Mouse (Mus musculus) natural killer cell, adult 2 months (primary cell): ENCODE measurements at regions not wholly inside any gene's neighbourhood (a gene's known extent, or its start where the extent isn't known, plus 50 kb on each side); places are given as distances from the start of the nearest gene placed in this dataset.
A peak's percentile ranks its signal among the peaks of the same experiment; 100 is the strongest.

Source experiments
- DNase-seq, 2 experiments: peaks; one replicate each; pipeline ENCODE4 v3.0.0; 2022; ENCODE audit warnings: low spot score in 2 of 2

DNA sequence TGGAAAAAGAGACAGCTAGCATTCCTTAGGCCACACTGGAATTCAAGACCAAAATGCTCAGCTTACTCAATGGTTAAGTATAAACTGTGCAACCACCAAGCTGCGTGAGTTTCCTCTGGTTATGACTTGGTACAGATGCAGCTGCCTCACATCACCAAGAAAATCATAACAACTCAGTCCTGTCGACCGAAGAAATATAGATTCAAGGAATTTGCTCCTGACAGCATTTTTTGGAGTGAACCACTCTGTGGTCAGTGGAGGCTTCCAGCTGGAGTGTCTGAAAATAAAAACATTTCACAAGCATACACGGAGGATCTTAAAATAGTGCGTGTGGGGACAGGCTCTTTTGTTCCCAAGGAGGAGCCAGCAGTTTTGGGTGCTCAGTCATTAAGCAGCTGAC is 253.8 kb downstream of the Bckdhb start:
- no peak for DNase-seq

DNA sequence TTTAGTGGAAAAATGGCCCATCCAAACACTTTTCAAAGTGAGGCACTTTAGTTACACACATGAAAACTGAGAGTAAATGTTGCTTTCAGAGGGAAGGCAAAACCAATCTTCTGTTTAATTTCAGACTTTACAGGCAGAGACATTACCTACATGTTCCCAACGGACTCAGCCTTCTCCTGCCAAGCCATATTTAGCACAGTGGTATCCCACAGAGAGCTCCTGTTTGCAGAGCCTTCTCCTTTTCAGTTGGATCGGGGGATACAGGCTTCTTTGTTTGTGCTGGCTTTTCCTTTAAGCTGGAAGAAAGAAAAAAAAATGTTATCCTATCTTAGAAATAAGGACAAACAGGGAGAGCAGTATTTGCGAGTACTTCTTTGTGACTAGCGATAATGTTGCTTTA is 254.3 kb downstream of the Bckdhb start:
- DNase-seq: no peak

DNA sequence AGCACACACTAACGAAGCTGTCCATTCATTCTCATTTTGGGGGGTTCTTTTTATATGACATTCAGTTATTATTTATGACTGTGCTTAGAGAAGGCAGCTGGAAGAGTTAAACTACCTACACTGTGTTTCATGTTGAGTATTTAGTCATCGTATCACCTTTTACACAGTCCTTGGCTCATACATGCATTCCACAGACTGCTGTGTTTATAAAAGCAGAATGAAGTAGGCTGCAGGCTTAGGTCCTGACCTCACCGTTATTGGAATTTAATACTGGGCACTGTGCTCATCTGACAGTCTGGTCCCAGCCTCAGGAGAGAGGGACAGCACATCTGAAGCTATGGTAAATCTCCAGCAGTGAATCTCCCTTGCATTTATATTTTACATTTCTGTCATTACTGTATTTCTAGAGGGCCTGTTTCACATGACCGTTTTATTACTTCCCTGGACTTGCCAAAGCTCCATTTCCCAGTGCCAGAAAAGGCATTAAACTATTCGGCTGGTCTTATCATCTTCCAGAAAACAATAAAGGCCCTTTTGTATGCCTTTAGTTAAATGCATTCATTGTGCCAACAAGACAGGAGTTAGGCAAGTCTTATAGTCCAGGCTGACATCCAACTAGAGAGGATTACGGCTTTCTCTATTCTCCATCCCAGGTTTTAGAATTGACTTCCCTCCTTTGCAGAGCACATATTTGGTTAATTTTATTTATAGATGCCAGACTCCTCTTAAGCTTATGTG is 258.9 kb downstream of the Bckdhb start:
- DNase-seq: no peak

DNA sequence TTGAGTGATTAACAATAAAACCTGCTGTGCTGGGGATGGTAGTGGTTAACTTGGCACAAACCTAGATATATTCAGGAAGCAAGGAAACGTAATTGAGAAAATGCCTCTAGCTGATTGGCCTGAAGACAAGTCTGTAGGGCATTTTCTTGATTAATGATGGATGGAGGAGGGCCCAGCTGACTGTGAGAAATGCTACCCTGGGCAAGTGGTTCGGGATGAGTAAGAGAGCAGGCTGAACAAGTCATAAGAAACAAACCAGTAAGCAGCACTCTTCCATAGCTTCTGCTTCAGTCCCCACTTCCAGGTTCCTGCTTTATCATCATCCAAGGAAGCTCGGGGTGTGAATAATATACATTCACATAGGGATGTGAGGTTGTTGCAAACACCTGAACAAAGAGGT is 262.6 kb downstream of the Bckdhb start:
- DNase-seq: no peak

DNA sequence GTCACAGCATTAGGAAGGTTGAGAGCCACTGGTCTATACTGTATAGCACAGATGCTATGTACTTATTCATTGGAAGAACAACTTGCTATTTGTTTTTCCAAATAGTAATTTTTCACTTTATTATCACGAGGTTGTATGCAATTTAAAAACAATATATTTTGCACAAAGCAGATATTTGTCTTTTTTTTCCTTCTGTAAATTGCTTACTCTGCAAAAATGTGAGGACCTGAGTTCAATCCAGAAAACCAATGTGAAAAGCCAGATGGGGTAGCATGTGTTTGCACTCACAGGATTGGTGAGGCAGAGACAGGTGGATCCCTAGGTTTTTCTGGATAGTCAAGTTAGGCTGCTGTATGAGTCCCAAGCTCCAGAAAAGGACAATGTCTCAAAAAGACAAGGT is 268.5 kb downstream of the Bckdhb start:
- DNase-seq: no peak

DNA sequence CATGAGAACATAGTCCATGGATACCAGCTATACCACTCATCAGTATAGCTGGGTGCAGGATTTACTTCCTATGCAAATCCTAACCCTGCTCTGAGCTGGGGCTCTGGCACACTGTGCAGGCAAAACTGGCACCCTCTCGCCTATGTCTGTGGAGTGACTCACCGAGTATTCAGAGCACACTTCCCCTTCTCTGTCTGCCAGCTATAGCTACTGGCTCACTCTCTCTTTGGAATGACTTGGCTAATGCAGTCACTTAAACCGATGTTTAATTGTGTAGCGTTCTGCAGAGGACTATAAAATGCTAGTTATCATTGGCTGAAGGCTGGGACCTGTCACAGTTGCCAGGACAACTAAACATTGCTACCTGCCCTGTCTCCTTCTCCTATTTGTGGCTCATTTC is 269.8 kb downstream of the Bckdhb start:
- DNase-seq: no peak

DNA sequence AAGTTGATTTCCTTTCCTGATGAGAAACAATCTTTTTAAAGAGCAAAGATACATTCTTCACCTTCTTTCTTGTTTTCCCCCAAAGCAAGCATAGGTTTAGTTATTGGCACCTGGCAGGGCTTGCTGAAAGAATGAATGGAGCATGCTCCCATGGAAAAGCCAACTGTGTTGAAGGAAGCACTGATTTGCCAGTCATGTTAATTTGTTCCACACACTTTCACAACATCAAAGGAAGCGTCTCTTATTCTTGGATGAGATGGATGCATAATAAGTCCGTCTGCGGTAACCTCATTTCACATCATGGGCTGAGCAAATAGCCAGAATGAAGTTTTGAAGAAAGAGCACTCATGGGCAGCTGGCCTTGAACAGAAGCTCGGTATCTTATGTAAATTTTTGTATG is 270.4 kb downstream of the Bckdhb start:
- DNase-seq: no peak

DNA sequence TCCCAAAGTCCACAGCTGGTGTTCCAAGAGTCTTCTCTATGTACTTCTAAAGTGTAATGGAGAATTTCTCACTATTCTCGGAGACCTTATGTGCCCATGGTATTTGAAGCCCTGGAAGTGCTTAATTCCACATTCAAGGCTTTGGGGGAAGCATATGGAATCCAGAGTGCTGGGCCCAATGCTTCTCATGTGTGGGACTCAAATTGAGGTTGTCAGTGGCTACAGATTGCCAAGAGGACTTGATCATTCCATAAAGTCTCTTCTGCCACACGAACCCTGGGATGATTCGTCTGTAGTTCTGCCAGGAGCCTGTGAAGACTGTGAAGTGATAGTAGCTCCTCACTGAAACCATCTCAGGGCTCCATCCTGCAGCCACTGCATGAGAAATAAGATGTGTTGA is 275.3 kb downstream of the Bckdhb start:
- no peak for DNase-seq

DNA sequence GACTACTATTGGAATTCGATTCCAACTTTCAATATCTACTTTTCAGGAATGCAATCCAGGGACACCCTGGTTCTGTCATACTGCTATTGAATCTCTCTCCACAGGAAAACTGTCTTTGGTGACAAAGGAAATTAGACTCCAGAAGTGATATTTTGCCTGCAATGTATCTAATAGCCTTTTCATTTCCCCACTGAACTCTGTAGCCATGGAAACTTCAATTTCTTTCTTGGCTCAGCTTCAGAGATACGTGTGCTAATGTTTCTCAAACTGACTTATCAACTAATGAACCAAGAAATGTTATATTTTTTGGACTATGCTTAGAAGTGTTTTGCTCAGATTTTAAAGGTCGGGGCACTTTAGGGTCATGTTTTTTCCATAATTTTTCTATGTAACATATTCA is 279.1 kb downstream of the Bckdhb start:
- DNase-seq: no peak

DNA sequence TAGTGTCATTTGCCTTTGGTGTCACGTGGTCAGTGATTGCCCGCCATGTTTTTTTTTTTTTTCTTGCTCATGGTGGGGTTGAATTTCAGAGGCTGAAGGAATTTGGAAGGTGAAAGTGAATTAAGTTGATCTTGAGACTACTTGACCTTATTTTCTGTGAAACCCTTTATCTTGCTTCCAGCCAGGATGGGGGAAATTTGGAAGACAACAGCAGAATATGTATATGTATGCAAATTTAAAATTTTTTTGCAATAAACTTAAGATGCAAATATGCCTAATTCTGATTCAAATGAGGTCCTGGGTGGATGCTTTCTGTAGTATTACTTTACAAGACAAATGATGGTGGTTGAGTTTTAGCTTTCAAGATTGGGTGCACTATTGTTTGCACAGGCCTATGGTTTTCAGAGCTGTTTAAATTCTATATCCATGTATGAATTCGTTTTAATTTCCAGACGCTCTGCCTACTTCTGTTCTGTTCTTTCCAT is 315.6 kb downstream of the Bckdhb start:
- DNase-seq: no peak

DNA sequence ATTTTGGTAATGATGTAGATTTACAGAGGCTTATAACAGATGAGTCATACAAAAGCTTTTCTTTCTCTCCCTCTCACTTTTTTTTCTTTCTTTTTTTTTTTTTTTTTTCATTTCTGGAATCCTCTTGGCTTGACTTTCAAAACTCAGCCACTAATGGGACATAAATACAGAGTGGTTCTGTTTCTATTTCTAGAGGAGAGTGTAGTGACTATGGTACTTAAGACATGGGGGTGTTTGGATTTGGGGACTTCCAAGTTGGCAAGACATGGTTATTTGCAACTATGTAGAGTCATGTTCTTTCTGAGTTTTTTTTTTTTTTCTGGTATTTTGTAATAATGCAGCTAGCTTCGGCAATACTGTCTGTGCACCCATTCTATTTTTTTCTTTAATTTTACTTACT is 324.8 kb downstream of the Bckdhb start:
- DNase-seq: no peak

DNA sequence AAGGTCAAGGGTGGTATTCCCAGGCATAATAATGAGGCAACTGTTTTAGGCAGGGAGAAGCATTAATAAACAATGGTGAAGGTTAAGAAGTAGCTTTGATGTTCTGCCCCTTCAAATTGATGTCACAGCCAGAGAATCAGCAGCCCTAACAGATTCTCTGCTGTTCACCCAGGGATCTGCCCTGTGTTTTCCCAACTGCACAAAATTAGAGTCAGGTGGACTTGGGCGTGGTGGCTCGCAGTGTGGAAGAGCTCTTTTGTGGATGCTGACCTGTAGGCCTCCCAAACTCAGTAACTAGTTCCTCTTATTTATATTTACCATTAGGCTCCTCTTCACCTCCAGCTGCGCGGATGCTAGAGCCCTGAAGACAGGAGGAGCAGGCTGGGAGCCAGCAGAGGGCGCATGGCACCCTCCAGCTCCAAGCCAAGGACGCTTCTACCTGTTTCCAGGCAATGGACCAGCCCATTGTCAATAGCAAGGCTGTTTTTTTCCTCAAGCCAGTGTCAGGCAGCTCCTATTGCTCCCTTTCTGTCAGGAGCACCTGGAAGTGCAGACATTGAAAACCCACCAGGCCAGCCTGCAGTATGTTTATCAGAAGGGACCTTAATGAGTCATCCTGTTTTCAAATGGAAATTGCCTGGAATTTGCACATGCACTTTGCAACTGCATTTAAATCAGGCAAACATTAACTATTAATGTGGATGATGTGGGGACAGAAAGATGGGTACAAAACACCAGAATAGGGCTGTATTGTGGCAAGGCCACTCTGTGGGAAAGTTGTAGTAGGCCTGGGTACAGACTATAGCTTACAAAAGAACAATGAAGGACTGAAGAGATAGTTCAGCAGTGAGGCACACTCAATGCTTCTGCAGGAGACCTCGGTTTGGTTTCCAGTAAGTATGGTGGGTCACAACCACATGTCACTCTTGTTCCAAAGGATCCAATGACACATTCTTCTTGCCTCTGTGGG is 328.4 kb downstream of the Bckdhb start:
- DNase-seq: peak in 1 of 2 experiments; percentile 1

DNA sequence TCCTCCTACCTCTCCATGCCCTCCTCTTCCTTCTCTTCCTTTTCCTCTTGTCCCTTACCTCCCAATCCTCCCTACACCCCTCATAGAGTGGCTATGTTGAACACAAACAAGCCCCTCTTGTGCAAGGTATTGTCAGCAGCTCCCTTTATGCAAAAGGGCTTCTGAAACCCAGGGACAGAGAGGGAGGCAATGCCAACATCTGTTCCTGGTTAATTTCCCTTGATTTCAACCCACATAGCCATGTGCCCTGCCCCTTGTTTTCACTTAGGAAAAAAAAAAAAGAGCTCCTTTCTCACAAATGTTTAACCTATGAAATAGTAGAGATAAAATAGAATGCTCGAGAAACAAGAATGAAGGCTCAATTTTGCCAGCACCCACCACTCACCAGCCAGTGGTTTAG is 333.5 kb downstream of the Bckdhb start:
- DNase-seq: no peak

DNA sequence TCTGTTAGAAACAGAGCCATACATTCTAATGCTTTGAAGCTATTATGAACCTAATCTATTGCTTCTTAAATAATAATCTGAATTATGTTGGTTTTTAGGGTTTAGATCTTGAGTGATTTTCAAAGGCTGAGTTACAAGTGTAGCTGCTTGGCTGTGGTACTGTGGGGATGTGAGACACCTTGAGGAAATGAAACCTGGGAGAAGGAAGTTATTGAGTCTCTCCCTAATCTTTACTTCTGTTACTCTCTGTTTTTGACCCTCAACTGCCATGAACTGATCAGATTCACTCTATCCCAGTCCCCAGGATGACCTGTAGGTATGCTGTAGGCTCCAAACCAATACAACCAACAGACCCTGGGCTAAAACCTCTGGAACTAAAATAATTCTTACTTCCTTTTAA is 334.8 kb downstream of the Bckdhb start:
- no peak for DNase-seq

DNA sequence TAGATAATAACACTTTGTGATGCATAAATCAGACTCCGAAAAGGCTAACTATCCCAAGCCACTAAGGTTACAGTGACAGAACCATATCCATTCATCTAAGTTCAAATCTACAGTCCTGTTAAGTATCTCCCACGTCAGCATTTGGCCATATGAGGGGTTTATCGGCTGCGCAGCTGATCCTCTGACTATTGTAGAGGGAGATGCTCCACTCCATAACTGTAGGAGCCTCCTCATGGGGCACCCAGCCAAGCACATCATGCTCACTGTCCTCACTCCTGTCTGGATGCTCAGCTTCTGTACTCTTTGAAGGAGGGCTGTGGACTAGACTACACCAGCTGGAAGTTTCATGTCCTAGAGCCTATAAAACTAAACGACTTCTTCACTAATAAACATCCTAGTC is 337.2 kb downstream of the Bckdhb start:
- no peak for DNase-seq

DNA sequence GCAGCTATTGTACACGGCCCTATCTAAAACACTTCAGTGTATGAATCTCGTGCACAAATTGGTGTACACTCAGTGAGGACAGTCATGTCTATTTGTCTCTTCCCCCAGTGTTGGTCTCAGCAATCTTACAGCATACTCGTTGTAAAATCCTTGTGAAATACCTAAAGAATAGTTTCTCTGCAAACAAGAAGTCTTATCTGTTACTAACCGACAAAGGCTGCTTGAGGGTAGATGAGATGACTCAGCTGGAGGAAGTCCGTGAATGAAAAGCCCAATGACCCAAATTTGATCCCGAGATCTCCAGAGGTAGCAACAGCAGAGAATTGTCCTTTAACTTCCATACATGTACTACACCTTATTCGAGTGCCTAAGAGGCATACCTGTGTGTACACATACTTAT is 342.0 kb downstream of the Bckdhb start:
- DNase-seq: no peak

DNA sequence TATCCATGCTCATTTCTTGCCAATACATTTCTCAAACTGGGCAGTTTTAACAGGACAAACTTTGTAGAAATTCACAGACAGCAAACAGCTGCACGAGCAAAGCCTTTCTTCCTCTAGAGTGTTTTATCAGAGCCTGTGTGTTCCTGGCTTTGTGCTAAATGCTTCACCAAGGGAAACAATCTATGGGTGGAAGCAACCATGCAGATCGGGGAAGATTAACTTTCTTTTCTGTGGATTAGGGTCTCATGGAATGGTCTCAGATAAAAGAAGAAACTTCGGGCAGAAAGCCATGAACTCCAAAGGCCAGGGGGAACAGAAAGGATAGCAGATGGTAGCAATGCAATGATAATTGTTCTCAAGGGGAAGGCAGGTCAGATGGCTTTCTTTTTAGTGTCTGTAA is 349.7 kb downstream of the Bckdhb start:
- DNase-seq: no peak

DNA sequence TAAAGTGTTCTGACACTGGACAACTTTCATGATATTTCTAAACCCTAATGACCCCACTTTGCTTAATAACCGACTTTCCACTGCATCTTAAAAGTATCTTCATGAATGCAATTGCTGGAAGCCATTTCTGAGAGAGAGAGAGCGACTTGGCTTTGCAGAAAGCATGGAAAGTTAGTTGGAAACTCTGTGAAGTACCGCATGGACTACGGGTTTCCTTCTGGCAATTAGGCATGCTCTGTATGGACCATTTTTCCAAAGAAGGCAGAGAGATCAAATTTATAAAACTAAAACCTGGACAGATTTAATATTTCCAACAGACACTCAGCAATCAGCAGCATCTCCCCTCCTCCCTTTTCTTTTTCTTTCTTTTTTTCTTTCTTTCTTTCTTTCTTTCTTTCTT is 353.4 kb downstream of the Bckdhb start:
- no peak for DNase-seq

DNA sequence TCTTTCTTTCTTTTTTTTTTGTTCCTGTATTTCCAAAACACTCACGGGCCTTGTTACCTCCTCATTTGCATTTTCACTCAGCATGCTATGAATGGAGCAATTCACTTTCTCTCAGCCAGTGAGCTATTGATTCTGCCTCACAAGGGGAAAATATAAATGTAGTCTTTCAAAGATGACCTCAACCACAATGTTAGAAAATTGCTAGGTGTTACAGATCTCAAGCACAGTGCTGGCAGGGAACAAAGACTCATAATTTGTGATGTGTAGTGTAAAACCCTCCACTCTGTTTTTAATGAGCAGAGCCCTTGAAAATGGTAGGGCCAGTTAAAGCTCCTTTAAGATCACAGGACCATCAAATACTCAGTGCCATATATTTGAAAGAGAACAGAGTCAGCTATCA is 353.8 kb downstream of the Bckdhb start:
- no peak for DNase-seq

DNA sequence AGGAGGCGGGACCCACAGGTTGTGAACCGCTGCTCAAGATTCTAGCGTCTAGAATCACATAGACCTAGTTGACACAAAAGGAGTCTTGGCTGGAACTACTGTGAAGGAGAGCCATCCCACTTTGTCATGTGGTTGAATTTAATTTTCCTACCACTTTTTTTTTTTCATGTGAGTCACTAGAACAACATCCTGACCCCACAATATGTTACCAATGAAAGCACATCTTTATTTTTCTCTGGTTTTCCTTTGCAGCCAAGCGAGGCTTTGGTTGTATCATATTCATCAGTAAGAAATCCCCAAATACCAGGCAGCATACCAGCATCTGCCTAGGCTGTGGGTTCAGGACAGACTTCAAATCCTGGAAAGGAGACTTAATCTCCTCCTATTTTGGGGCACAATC is 356.0 kb downstream of the Bckdhb start:
- no peak for DNase-seq

DNA sequence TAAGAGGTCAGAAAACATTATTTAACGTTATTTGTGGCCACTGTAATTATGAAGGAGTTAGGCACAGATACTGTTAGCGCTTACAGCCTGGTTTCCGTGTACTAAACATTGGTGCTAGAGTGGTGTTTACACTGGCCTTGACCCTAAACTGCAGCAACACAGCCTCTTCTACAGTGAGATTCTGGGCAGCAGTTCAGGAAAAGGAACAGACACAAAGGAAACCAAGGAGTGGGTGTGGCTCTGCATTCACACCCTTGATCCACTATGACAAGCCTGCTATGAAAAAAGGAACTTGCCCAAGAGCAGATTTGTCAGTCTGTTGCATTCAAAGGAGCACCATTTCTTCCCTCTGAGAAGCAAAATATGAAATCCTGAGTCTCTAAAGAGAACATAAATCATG is 356.7 kb downstream of the Bckdhb start:
- DNase-seq: no peak

DNA sequence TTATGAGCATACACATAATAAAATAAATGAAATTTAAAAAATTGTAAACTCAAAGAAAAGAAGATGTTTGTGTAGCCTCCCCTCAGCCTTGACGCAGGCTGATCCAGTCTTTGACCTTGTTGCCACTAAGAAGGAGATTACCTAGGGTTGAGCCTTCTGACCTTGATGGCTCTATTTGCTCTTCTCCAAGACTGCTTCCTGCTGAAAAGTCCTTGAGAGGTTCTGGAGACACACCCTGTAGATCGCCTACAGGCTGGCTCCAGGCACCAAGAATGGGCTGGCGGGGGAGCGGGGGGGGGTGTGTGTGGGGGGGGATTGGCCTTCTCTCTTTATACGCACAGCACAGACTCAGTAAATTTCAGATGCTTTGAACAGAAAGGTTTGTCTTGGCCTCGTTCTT is 358.4 kb downstream of the Bckdhb start:
- DNase-seq: no peak

DNA sequence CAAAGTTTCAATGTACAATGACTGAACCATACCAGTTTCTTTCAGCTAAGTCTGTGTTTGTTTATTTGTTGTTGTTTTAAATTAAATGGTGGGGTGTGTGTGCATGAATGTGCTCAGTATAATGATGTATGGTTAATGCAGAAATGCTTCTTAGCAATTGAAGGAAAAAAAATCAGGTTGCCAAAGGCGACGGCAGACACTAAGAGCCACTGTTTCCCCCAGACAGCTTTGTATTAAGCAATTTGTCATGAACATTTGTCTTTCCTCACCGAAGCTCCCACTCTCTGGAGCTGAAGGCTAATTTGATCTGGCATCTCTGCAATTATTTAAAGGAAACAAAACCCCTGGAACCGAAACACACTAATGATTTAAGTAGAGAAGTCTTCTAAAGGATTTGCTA is 360.7 kb downstream of the Bckdhb start:
- DNase-seq: no peak
